8 mouse cellular contexts compared by ENCODE assay signal in the genomic region with DNA sequence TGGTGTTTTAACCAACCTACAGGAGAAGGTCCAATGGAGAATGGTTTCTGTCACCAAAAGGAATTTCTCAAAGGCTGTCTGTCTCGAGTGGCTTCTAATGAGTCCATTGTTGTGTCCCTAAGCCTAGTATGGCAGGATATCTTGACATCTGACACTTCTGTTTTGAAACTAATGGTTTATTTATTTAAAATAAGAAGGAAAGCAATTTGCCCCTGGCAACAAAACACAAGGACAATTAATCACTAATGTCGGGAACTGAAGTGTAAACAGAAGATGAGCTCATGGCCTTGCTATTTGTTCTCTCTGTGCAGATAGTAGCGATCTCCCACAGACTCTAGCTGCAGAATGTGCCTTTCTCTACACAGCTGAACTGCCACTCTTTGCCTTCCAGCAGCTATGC. TPM values are rescaled to one million over a fixed set of nuclear protein-coding genes. Genes with fewer than 3 reads are reported as not detected.
DNase-seq lines count a peak whose midpoint lies in the region; ATAC-seq and TF ChIP-seq lines count a peak whose summit lies in the region.

No protein-coding gene starts in this region.

- TF ChIP-seq CTCF in heart, adult 2 months (IDR thresholded peaks at IDR 0.05) = no peak
- no peak for TF ChIP-seq CTCF in liver, postnatal 0 days (IDR thresholded peaks at IDR 0.05; ENCODE audit: low read depth)

- H3K27ac ChIP-seq in heart, adult 2 months = peak overlapping the region; percentile 79; the same call in 1 of the 2 replicates
- H3K27ac ChIP-seq in heart, embryonic 12.5 days (ENCODE audit: poor library complexity, severe bottlenecking) = peak overlapping the region; percentile 32; the same call in 1 of the 2 replicates
- H3K27ac ChIP-seq in liver, postnatal 0 days (ENCODE audit: low read depth) = peak overlapping the region; percentile 82

- no peak overlapping the region for H3K4me3 ChIP-seq in heart, adult 2 months
- no peak overlapping the region for H3K4me3 ChIP-seq in heart, embryonic 12.5 days
- H3K4me3 ChIP-seq in liver, postnatal 0 days (ENCODE audit: low read depth, low read length) = no peak overlapping the region

- no peak for TF ChIP-seq EP300 in heart, adult 2 months (IDR thresholded peaks at IDR 0.05; ENCODE audit: insufficient read depth, low read depth, low read length)
- TF ChIP-seq EP300 in liver, postnatal 0 days (IDR thresholded peaks at IDR 0.05; ENCODE audit: low read depth) = peak; percentile 66; the same call in 1 of the 2 replicates

- DNase-seq in heart, adult 2 months = no peak
- no peak for DNase-seq in heart, postnatal 36 days
- DNase-seq in NIH3T3 (ENCODE audit: low read depth) = peak; percentile 67
- no peak for DNase-seq in liver, postnatal 0 days
- DNase-seq in cerebellum, postnatal 10 days = no peak
- DNase-seq in gastrocnemius, postnatal 36 days = no peak
- DNase-seq in gastrocnemius, postnatal 25 days = no peak

- H3K4me2 ChIP-seq in heart, embryonic 12.5 days = no peak overlapping the region
- H3K4me2 ChIP-seq in liver, postnatal 0 days (ENCODE audit: low read depth, low read length) = no peak overlapping the region

- no peaks in the 10 kb centered on the region for H3K27me3 ChIP-seq in heart, adult 2 months (ENCODE audit: control insufficient read depth, insufficient read depth, low read length)
- H3K27me3 ChIP-seq in heart, embryonic 12.5 days (replicated peaks) = peaks cover 20% of the 10 kb centered on the region
- H3K27me3 ChIP-seq in liver, postnatal 0 days (ENCODE audit: insufficient read depth, low read length) = no peaks in the 10 kb centered on the region

- WGBS in heart, adult 2 months = 16% methylated on average over 3 of the region's 3 CpGs
- WGBS in heart, embryonic 12.5 days = 8% methylated on average over 3 of the region's 3 CpGs
- WGBS in liver, postnatal 0 days (ENCODE audit: insufficient replicate concordance) = 31% methylated on average over 3 of the region's 3 CpGs

- no peaks in the 10 kb centered on the region for H3K79me2 ChIP-seq in heart, adult 2 months (replicated peaks; ENCODE audit: control insufficient read depth, insufficient read depth, low read length)

- no peaks in the 10 kb centered on the region for H3K9me3 ChIP-seq in heart, embryonic 12.5 days (replicated peaks)
- no peaks in the 10 kb centered on the region for H3K9me3 ChIP-seq in liver, postnatal 0 days (ENCODE audit: low read length)

- H3K9ac ChIP-seq in heart, adult 2 months (ENCODE audit: low read depth, low read length) = no peak overlapping the region
- H3K9ac ChIP-seq in heart, embryonic 12.5 days = no peak overlapping the region
- H3K9ac ChIP-seq in liver, postnatal 0 days (replicated peaks) = no peak overlapping the region

- intact Hi-C loops in heart, adult 2 months (cut with DNase I) = loop anchor here (5.0 kb wide), 1 partner anchor 40 kb away; no protein-coding TSS in a partner anchor
- intact Hi-C loops in heart, postnatal 36 days (cut with DNase I) = no loop called here
- intact Hi-C loops in gastrocnemius, postnatal 36 days (cut with DNase I) = no loop called here

- ATAC-seq in heart, embryonic 12.5 days (ENCODE audit: insufficient number of reproducible peaks, low FRiP score) = no peak
- peak; percentile 56 for ATAC-seq in liver, postnatal 0 days

- peaks cover 22% of the 10 kb centered on the region for H3K36me3 ChIP-seq in heart, adult 2 months (ENCODE audit: control insufficient read depth, insufficient read depth, low read length)
- no peaks in the 10 kb centered on the region for H3K36me3 ChIP-seq in heart, embryonic 12.5 days
- H3K36me3 ChIP-seq in liver, postnatal 0 days (replicated peaks; ENCODE audit: insufficient read depth, low read length) = no peaks in the 10 kb centered on the region; the same call in 1 of the 2 replicates

- no peak for TF ChIP-seq POLR2A in heart, adult 2 months (IDR thresholded peaks at IDR 0.05; ENCODE audit: insufficient read depth, low read depth, low read length)

- peaks cover 8% of the 10 kb centered on the region for H3K4me1 ChIP-seq in heart, adult 2 months (ENCODE audit: control insufficient read depth, insufficient read depth, low read length)
- peaks cover 62% of the 10 kb centered on the region for H3K4me1 ChIP-seq in heart, embryonic 12.5 days (replicated peaks)
- peaks cover 50% of the 10 kb centered on the region for H3K4me1 ChIP-seq in liver, postnatal 0 days (ENCODE audit: insufficient read depth)

RNA-seq across cellular contexts. Expression of a gene that starts 22.7 kb away (rescaled TPM):
- total RNA-seq in heart, adult 2 months (2021) = 1 to 10 TPM; 4.5 to 4.8 TPM
- polyA plus RNA-seq in heart, adult 2 months (2012; rRNA removed) = 10.4 and 11.0 TPM in 2 replicates
- total RNA-seq in heart, postnatal 36 days (2021) = 10 to 100 TPM in 1 of 2 experiments, 1 to 10 TPM in 1; 6.5 to 11.9 TPM
- 7.4 and 8.0 TPM in 2 replicates for polyA plus RNA-seq in heart, embryonic 12.5 days (2016; fragmentation: Nextera tagmentation; extraction: Ambion mirVana)
- 24.0 and 28.3 TPM in 2 replicates for polyA plus RNA-seq in liver, postnatal 0 days (2015; fragmentation: Nextera tagmentation; extraction: Ambion mirVana)
- total RNA-seq in gastrocnemius, postnatal 36 days (2021) = 1 to 10 TPM; 1.3 to 2.1 TPM
- 1 to 10 TPM; 1.9 to 2.0 TPM for total RNA-seq in gastrocnemius, postnatal 25 days (2021)

RNA-seq across cellular contexts. Expression of a gene that starts 23.2 kb away (rescaled TPM):
- total RNA-seq in heart, adult 2 months (2021) = 10 to 100 TPM; 15.4 to 15.8 TPM
- polyA plus RNA-seq in heart, adult 2 months (2012; rRNA removed) = 10.3 and 15.8 TPM in 2 replicates
- total RNA-seq in heart, postnatal 36 days (2021) = 10 to 100 TPM; 16.9 to 17.3 TPM
- 12.4 and 14.5 TPM in 2 replicates for polyA plus RNA-seq in heart, embryonic 12.5 days (2016; fragmentation: Nextera tagmentation; extraction: Ambion mirVana)
- 31.7 and 38.3 TPM in 2 replicates for polyA plus RNA-seq in liver, postnatal 0 days (2015; fragmentation: Nextera tagmentation; extraction: Ambion mirVana)
- 10 to 100 TPM; 15.4 to 15.8 TPM for total RNA-seq in gastrocnemius, postnatal 36 days (2021)
- total RNA-seq in gastrocnemius, postnatal 25 days (2021) = 10 to 100 TPM; 14.7 to 18.6 TPM

Comparison
In these comparisons a context has a peak if more than half of its experiments do, and no peak if none do; other contexts are left out.
1. H3K27ac ChIP-seq: peak in every context shown above with its lines; median percentile 82 in liver, postnatal 0 days; 79 in heart, adult 2 months; 32 in heart, embryonic 12.5 days.